Mouse (Mus musculus) liver, embryonic 12.5 days (tissue): ENCODE results near the gene Rpl3. TPM values are rescaled to one million over a fixed set of nuclear protein-coding genes. Genes with fewer than 3 reads are reported as not detected.
A peak's percentile ranks its signal among the peaks of the same experiment; 100 is the strongest.

ENCODE experiments used
- ATAC-seq: fragments of 200-750 bp; cut with Nextera tagmentation; 2 replicates; pipeline ENCODE4 v1.8.0; 2017; ENCODE audit warnings: moderate number of reproducible peaks, mild to moderate bottlenecking, moderate library complexity
- H3K27ac ChIP-seq: fragments of 300-500 bp; sonication (generic); 2 replicates; pipeline ENCODE4 v1.5.1; 2016; ENCODE audit warnings: mild to moderate bottlenecking
- H3K27me3 ChIP-seq: fragments of 300-500 bp; sonication (generic); replicated peaks from 2 replicates; pipeline ENCODE4 v1.6.1; 2016; ENCODE audit warnings: mild to moderate bottlenecking, moderate library complexity
- H3K36me3 ChIP-seq: fragments of 300-500 bp; sonication (generic); 2 replicates; pipeline ENCODE4 v1.6.1; 2016; ENCODE audit warnings: mild to moderate bottlenecking, moderate library complexity
- H3K4me1 ChIP-seq: fragments of 300-500 bp; sonication (generic); 2 replicates; pipeline ENCODE4 v1.6.1; 2016
- H3K4me2 ChIP-seq: fragments of 300-500 bp; sonication (generic); 2 replicates; pipeline ENCODE4 v1.6.1; 2016; ENCODE audit warnings: mild to moderate bottlenecking, moderate library complexity
- H3K4me3 ChIP-seq: fragments of 300-500 bp; sonication (generic); 2 replicates; pipeline ENCODE4 v1.5.1; 2016; ENCODE audit warnings: mild to moderate bottlenecking, moderate library complexity
- H3K9ac ChIP-seq: fragments of 300-500 bp; sonication (generic); 2 replicates; pipeline ENCODE4 v1.6.1; 2016; ENCODE audit warnings: mild to moderate bottlenecking, moderate library complexity
- H3K9me3 ChIP-seq: fragments of 300-500 bp; sonication (generic); replicated peaks from 2 replicates; pipeline ENCODE4 v1.6.1; 2016; ENCODE audit warnings: mild to moderate bottlenecking, moderate library complexity
- WGBS: fragments of 180-500 bp; shearing (Covaris S2); methylation state at CpG from one replicate; pipeline ENCODE4 v1.1.7; 2016; ENCODE audit not compliant: insufficient replicate concordance; 5-methylcytosine and 5-hydroxymethylcytosine counted together
- polyA plus RNA-seq: library from polyadenylated mRNA; unstranded; fragments of >200 nt; fragmentation: Nextera tagmentation; extraction: Ambion mirVana; gene quantifications from 2 replicates; pipeline ENCODE4 v1.2.1, GENCODE M21; 2016

The Rpl3 gene
- polyA plus RNA-seq, 1 experiment from 2014 or later = 924 TPM

DNA sequence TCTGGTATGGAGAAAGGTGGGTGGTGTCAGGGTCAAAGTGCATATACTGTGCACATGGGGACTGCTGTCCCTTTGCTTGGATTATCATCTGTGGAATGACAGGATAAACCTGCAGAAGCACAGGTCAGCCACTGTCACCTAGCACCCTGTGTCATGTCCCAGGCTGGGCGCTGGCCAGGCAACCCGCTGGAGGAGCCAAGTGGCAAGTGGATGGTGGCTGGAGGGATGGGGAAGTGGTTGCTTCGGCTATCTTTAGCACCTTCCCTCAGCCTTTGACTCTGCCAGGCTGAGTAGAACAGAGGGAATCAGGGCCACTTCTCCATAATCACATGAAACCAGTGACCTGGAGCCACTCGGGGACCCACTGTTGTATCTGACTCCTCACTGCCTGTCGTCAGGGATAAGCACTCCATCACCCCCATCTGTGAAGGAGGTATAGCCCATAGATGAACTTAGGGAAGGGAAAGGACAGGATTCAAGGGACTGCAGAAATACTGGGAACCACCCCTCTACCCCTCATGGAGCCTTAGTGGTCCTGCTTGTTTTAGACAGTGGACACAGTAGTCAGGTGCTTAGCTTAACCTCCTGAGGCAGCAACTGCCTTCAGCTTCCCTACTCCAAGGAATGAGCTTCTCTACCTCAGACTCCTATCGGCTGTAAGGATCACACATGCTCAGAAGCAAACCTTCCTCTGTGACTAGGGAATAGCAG lies 16.9 kb downstream of the Rpl3 start:
- 20% methylated on average over 6 of the region's 6 CpGs for WGBS
- peaks cover 5% of the 10 kb centered on the region; the same call in 1 of the 2 replicates for H3K27me3 ChIP-seq
- H3K27ac ChIP-seq = peak overlapping the region; percentile 87
- no peak overlapping the region for H3K4me2 ChIP-seq
- peaks cover 65% of the 10 kb centered on the region for H3K4me1 ChIP-seq
- no peaks in the 10 kb centered on the region for H3K9me3 ChIP-seq
- peaks cover 37% of the 10 kb centered on the region for H3K36me3 ChIP-seq
- ATAC-seq = no peak
- no peak overlapping the region for H3K9ac ChIP-seq
- H3K4me3 ChIP-seq = no peak overlapping the region

GRCm38 (mm10) chr15:80073256-80073621 lies 18.4 kb downstream of the Rpl3 start:
- 88% methylated on average over 1 of the region's 1 CpGs for WGBS
- Histone ChIP-seq H3K9me3 (no peaks in the 10 kb centered on the region), H3K9ac (no peak overlapping the region), H3K36me3 (peaks cover 21% of the 10 kb centered on the region), H3K27ac (no peak overlapping the region), H3K4me1 (peaks cover 49% of the 10 kb centered on the region), H3K27me3 (peaks cover 12% of the 10 kb centered on the region; the same call in 1 of the 2 replicates), H3K4me3 (no peak overlapping the region), H3K4me2 (no peak overlapping the region)
- ATAC-seq = no peak

DNA sequence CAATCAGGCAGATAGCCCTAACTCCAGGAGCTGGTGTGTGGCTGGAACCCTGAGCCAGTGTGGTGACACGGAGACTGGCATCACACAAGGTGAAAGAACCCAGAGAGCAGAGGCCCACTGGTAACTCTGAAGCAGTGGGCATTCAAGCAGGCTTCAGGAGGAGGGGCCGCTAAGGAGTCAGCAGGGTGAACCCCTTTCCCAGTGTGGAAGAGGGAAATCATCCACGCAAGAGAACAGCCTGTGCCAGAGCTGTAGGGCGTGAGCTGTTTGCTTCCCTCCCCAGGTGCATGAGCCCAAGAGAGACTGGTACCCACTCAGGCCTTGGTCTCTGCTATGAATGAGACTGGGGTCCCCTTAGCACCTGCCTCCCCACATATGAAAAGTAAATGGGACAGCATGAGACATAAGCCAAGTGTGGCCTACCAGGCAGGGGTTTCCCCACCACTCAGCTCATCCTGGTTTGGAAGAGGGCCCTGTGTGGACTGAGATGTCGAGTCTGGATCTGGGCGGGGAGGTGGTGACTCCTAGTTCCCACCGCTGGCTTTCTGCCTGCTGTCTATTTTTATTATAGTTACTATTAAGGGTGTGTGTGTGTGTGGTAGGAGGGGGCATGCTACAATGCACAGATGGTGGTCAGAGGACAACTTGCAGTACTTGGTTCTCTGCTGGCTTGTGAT lies 19.0 kb downstream of the Rpl3 start:
- Histone ChIP-seq H3K9ac (no peak overlapping the region), H3K27me3 (peaks cover 12% of the 10 kb centered on the region; the same call in 1 of the 2 replicates), H3K4me3 (no peak overlapping the region), H3K4me1 (peaks cover 44% of the 10 kb centered on the region), H3K4me2 (no peak overlapping the region), H3K9me3 (no peaks in the 10 kb centered on the region), H3K36me3 (peaks cover 16% of the 10 kb centered on the region), H3K27ac (no peak overlapping the region)
- no peak for ATAC-seq
- WGBS = 71% methylated on average over 7 of the region's 7 CpGs

DNA sequence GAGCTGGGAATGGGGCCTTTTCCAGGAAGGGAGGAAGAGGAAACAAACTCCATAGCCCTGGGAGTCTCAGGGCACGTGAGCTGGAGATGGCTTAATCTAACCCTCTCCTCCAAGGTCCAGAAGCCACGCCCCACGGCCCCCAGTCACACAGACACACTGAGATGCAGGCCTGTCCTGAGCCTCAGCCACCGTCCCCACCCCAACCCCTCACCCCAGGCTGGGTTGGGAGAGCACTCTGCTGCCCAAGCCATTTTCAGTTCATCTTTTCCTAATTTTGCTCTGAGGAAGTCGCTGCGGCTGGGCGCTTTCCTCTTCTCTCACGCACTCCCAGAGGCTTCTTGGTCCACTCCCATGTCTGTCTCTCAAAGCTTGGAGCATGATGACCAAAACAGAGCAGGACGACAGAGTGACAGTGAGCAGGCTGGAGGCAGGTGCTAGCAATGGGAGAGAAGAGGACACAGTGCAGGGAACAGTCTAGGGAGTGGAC lies 19.7 kb downstream of the Rpl3 start:
- H3K27me3 ChIP-seq = peaks cover 19% of the 10 kb centered on the region; the same call in 1 of the 2 replicates
- no peak overlapping the region for H3K4me2 ChIP-seq
- ATAC-seq = no peak
- H3K36me3 ChIP-seq = peaks cover 8% of the 10 kb centered on the region
- no peak overlapping the region for H3K4me3 ChIP-seq
- H3K9ac ChIP-seq = no peak overlapping the region
- no peak overlapping the region for H3K27ac ChIP-seq
- WGBS = 24% methylated on average over 9 of the region's 9 CpGs
- no peaks in the 10 kb centered on the region for H3K9me3 ChIP-seq
- H3K4me1 ChIP-seq = peaks cover 43% of the 10 kb centered on the region

DNA sequence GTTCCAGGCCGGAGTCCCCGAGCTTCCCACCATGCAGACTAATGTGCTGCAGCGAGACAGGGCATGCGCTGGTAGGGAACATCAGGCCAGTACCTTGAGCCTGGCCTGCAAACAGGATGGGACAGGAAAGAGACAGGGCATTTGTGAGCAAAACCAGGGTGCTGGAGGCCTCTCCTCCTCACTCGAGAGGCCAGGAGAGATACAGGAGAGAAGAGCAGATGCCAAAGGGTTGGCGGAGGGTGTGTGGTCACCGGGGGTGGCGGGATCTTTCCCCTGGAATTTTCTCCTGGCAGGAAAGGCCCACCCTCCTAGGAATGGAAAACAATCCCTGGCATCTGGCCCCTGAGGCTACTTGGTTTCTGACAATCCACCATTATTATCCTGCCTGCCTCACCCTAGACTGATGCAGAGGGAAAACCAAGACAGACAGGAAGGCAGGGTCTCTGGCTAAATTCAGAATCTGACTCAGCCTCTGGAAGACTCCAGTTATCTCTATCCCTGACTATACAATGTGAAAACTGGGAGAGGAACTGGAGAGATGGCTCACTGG lies 21.5 kb downstream of the Rpl3 start:
- Histone ChIP-seq H3K9me3 (no peaks in the 10 kb centered on the region), H3K36me3 (no peaks in the 10 kb centered on the region), H3K4me3 (no peak overlapping the region), H3K9ac (no peak overlapping the region), H3K4me1 (peaks cover 25% of the 10 kb centered on the region), H3K4me2 (no peak overlapping the region), H3K27me3 (peaks cover 21% of the 10 kb centered on the region), H3K27ac (no peak overlapping the region)
- 57% methylated on average over 8 of the region's 8 CpGs for WGBS
- no peak for ATAC-seq

GRCm38 (mm10) chr15:80069171-80069570 lies 22.5 kb downstream of the Rpl3 start:
- no peaks in the 10 kb centered on the region for H3K36me3 ChIP-seq
- H3K9me3 ChIP-seq = no peaks in the 10 kb centered on the region
- no peak for ATAC-seq
- no peak overlapping the region for H3K4me2 ChIP-seq
- no peak overlapping the region for H3K27ac ChIP-seq
- no peak overlapping the region for H3K4me3 ChIP-seq
- whole genome bisulfite sequencing = 34% methylated on average over 4 of the region's 4 CpGs
- H3K27me3 ChIP-seq = peaks cover 27% of the 10 kb centered on the region
- H3K9ac ChIP-seq = no peak overlapping the region
- peaks cover 16% of the 10 kb centered on the region for H3K4me1 ChIP-seq

DNA sequence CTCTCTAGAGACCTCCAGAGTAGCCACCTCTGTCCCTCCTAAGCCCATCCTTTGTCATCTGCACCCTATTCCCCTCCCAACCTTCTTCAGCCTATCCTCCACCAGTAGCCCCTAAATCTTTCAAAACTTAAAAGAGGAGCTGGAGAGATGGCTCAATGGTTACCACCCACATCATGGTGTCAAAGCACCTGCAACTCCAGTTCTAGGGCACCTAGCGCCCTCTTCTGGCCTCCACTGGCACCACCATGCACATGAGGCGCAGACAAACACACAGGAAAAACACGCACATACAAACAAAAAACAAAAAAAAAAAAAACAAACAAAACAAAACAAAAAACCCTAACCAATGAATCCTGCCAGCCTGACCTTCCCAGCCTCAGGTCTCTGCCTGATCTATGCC lies 25.1 kb downstream of the Rpl3 start:
- ATAC-seq = no peak
- Histone ChIP-seq H3K4me1 (peaks cover 8% of the 10 kb centered on the region), H3K27me3 (peaks cover 40% of the 10 kb centered on the region), H3K36me3 (no peaks in the 10 kb centered on the region), H3K4me3 (no peak overlapping the region), H3K9me3 (no peaks in the 10 kb centered on the region), H3K9ac (no peak overlapping the region), H3K27ac (no peak overlapping the region), H3K4me2 (no peak overlapping the region)
- WGBS = 44% methylated on average over 3 of the region's 3 CpGs

GRCm38 (mm10) chr15:80065414-80065813 lies 26.3 kb downstream of the Rpl3 start:
- Histone ChIP-seq H3K9me3 (no peaks in the 10 kb centered on the region), H3K4me2 (no peak overlapping the region), H3K36me3 (no peaks in the 10 kb centered on the region), H3K4me3 (no peak overlapping the region), H3K27ac (no peak overlapping the region), H3K4me1 (peaks cover 5% of the 10 kb centered on the region; the same call in 1 of the 2 replicates), H3K9ac (no peak overlapping the region), H3K27me3 (peaks cover 40% of the 10 kb centered on the region)
- no peak for ATAC-seq
- 22% methylated on average over 13 of the region's 13 CpGs for WGBS

DNA sequence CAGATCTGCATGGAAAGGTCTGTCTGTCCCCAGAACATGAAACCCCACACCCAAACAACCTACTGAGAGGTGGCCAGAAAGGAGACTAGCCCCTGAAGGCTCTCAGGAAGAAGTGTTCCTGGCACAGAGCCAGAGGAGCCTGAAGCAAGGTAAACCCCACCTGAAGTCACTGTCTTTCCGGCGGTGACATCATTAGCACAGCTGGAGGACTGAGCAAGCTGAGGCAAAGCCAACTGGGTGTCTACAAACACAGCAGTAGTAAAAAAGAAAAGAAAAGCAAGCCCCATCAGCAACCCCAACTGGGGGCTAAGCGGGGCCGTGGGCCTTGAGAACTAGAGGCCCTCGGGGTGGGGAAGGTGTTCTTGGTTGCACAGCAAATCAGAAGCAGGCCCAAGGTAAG lies 26.7 kb downstream of the Rpl3 start:
- no peaks in the 10 kb centered on the region for H3K9me3 ChIP-seq
- ATAC-seq = no peak

DNA sequence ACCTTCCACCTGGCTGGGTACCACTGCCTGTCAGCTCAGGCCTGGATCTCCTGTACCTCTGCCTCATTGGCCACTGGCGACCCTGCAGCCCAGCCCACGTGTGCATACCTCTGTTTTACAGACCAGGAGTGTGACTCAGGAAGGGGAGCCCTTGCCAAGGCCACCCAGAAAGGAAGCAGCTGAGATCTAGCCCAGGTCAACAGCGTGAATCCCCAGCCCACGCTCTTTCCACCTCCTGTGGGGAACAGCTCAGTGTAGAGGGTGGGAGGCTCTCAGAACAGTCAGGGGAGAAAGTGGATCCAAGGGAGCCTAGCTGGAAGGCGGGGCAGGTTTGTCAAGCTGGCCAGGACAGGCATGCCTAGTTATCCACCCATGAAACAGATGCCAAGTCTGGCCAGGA lies 28.8 kb downstream of the Rpl3 start:
- Histone ChIP-seq H3K27me3 (peaks cover 28% of the 10 kb centered on the region; the same call in 1 of the 2 replicates), H3K4me3 (no peak overlapping the region), H3K9me3 (no peaks in the 10 kb centered on the region), H3K27ac (no peak overlapping the region), H3K9ac (no peak overlapping the region), H3K4me1 (peaks cover 5% of the 10 kb centered on the region; the same call in 1 of the 2 replicates), H3K36me3 (no peaks in the 10 kb centered on the region), H3K4me2 (no peak overlapping the region)
- WGBS = 45% methylated on average over 5 of the region's 5 CpGs
- no peak for ATAC-seq

More for the DNA sequence above, 26.7 kb downstream of the Rpl3 start:
- Histone ChIP-seq H3K27me3 (peaks cover 37% of the 10 kb centered on the region), H3K4me3 (no peak overlapping the region), H3K27ac (no peak overlapping the region), H3K4me2 (no peak overlapping the region), H3K4me1 (peaks cover 5% of the 10 kb centered on the region; the same call in 1 of the 2 replicates), H3K36me3 (no peaks in the 10 kb centered on the region), H3K9ac (no peak overlapping the region)
- WGBS = 68% methylated on average over 5 of the region's 5 CpGs

GRCm38 (mm10) chr15:80062339-80062738 lies 29.3 kb downstream of the Rpl3 start:
- no peak overlapping the region for H3K4me2 ChIP-seq
- H3K27ac ChIP-seq = no peak overlapping the region
- no peak overlapping the region for H3K4me3 ChIP-seq
- no peaks in the 10 kb centered on the region for H3K36me3 ChIP-seq
- peaks cover 1% of the 10 kb centered on the region; the same call in 1 of the 2 replicates for H3K4me1 ChIP-seq
- WGBS = 66% methylated on average over 8 of the region's 9 CpGs
- ATAC-seq = no peak
- H3K9ac ChIP-seq = no peak overlapping the region
- H3K27me3 ChIP-seq = peaks cover 25% of the 10 kb centered on the region; the same call in 1 of the 2 replicates
- no peaks in the 10 kb centered on the region for H3K9me3 ChIP-seq

GRCm38 (mm10) chr15:80061071-80061550 lies 30.6 kb downstream of the Rpl3 start:
- 89% methylated on average over 4 of the region's 4 CpGs for WGBS
- H3K9ac ChIP-seq = no peak overlapping the region
- peaks cover 21% of the 10 kb centered on the region; the same call in 1 of the 2 replicates for H3K27me3 ChIP-seq
- H3K4me3 ChIP-seq = no peak overlapping the region
- ATAC-seq = no peak
- no peak overlapping the region for H3K27ac ChIP-seq
- no peaks in the 10 kb centered on the region for H3K36me3 ChIP-seq
- no peaks in the 10 kb centered on the region for H3K4me1 ChIP-seq
- H3K4me2 ChIP-seq = no peak overlapping the region
- H3K9me3 ChIP-seq = no peaks in the 10 kb centered on the region
